Mouse (Mus musculus): Measurements from ENCODE around the gene Ndufs5. TPM values are rescaled to one million over a fixed set of nuclear protein-coding genes. Genes with fewer than 3 reads are reported as not detected.

Ndufs5 gene
- polyA plus RNA-seq, 1 experiment from 2014 or later, result 324 TPM

- 33% methylated on average over 11 of the region's 11 CpGs for WGBS
- ATAC-seq (ENCODE audit: insufficient number of reproducible peaks, insufficient read depth, low FRiP score, low TSS enrichment, low read depth), result no peak
- no peaks in the 10 kb centered on the region for H3K27me3 ChIP-seq
Observed at GRCm38 (mm10) chr4:123665681-123666278, 52.2 kb downstream of the Ndufs5 start.

GRCm38 (mm10) chr4:123664951-123665661, 52.9 kb downstream of the Ndufs5 start:
- no peaks in the 10 kb centered on the region for H3K36me3 ChIP-seq
- peak overlapping the region; percentile 82 for H3K4me2 ChIP-seq
- peak overlapping the region; percentile 97 for H3K9ac ChIP-seq
- no peak; the same call in 1 of the 2 replicates for ATAC-seq (ENCODE audit: insufficient number of reproducible peaks, insufficient read depth, low FRiP score, low TSS enrichment, low read depth)
- H3K4me1 ChIP-seq, result peaks cover 44% of the 10 kb centered on the region
- no peaks in the 10 kb centered on the region for H3K27me3 ChIP-seq
- H3K4me3 ChIP-seq, result peak overlapping the region; percentile 89
- under 1% methylated on average over 58 of the region's 58 CpGs for WGBS
- H3K27ac ChIP-seq, result peak overlapping the region; percentile 99
- H3K9me3 ChIP-seq, result no peaks in the 10 kb centered on the region

More at GRCm38 (mm10) chr4:123665681-123666278, 52.2 kb downstream of the Ndufs5 start:
- Histone ChIP-seq H3K27ac (peak overlapping the region; percentile 99), H3K4me2 (peak overlapping the region; percentile 82), H3K4me3 (peak overlapping the region; percentile 89), H3K9ac (peak overlapping the region; percentile 97), H3K4me1 (peaks cover 47% of the 10 kb centered on the region), H3K36me3 (peaks cover 1% of the 10 kb centered on the region; the same call in 1 of the 2 replicates), H3K9me3 (no peaks in the 10 kb centered on the region)

DNA sequence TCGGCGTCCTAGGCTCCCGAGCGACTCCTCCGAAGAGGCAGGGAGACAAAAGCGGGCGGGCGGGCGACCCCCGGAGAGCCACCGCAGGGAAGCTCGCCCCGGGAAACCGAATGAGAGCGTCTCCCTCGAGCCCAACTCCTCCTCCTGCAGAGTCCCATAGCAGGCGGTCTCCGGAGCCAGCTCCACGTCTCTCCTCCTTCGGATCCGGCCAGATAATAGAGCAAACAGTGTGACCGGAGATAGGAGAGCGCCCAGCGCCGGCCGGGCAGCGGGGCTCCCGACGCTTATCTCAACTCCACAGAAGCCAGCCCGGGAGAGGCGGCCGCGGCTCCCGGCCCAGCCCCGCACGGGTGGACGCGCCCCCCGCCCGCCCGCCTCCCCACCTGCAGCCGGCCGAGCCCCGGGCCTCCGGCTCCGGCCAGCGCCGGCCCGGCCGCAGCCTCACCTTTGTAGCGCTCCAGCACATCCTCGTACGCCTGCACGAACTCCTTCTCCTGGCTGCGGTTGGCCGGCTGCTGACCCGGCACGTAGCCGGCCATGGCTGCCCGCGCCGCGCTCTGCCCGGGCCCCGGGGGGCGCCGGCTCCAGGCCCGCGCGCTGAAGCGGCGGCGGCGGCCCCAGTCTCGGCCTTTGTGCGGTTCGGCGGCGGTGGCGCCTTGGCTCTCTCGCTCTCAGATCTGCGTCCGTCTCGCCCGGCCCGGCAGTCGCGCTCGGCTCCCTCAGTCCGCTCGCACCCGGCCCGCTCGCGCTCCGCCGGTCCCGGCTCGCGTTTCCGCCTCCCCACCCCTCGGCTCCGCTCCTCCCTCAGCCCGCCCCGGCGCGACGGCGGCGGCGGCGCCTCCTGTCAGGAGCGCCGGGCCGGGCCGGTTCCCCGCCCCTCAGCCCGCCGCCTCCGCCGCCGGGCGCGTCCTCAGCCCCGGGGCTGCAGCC, 53.7 kb downstream of the Ndufs5 start:
- WGBS, result under 1% methylated on average over 87 of the region's 125 CpGs
- no peaks in the 10 kb centered on the region for H3K27me3 ChIP-seq
- peak overlapping the region; percentile 99 for H3K27ac ChIP-seq
- no peaks in the 10 kb centered on the region for H3K36me3 ChIP-seq
- H3K9me3 ChIP-seq, result no peaks in the 10 kb centered on the region
- peaks cover 44% of the 10 kb centered on the region for H3K4me1 ChIP-seq
- peak; percentile 76 for ATAC-seq (ENCODE audit: insufficient number of reproducible peaks, insufficient read depth, low FRiP score, low TSS enrichment, low read depth)
- H3K4me3 ChIP-seq, result peak overlapping the region; percentile 89
- peak overlapping the region; percentile 82 for H3K4me2 ChIP-seq
- H3K9ac ChIP-seq, result peak overlapping the region; percentile 97

- H3K27me3 ChIP-seq, result no peaks in the 10 kb centered on the region
- 1% methylated on average over 12 of the region's 12 CpGs for WGBS
- no peaks in the 10 kb centered on the region for H3K36me3 ChIP-seq
- H3K4me2 ChIP-seq, result peak overlapping the region; percentile 82
- H3K9me3 ChIP-seq, result no peaks in the 10 kb centered on the region
- H3K9ac ChIP-seq, result peak overlapping the region; percentile 97
- H3K27ac ChIP-seq, result peak overlapping the region; percentile 99
- peak overlapping the region; percentile 89 for H3K4me3 ChIP-seq
- H3K4me1 ChIP-seq, result peaks cover 44% of the 10 kb centered on the region
- ATAC-seq (ENCODE audit: insufficient number of reproducible peaks, insufficient read depth, low FRiP score, low TSS enrichment, low read depth), result no peak
Observed at GRCm38 (mm10) chr4:123663688-123663965, 54.4 kb downstream of the Ndufs5 start.

DNA sequence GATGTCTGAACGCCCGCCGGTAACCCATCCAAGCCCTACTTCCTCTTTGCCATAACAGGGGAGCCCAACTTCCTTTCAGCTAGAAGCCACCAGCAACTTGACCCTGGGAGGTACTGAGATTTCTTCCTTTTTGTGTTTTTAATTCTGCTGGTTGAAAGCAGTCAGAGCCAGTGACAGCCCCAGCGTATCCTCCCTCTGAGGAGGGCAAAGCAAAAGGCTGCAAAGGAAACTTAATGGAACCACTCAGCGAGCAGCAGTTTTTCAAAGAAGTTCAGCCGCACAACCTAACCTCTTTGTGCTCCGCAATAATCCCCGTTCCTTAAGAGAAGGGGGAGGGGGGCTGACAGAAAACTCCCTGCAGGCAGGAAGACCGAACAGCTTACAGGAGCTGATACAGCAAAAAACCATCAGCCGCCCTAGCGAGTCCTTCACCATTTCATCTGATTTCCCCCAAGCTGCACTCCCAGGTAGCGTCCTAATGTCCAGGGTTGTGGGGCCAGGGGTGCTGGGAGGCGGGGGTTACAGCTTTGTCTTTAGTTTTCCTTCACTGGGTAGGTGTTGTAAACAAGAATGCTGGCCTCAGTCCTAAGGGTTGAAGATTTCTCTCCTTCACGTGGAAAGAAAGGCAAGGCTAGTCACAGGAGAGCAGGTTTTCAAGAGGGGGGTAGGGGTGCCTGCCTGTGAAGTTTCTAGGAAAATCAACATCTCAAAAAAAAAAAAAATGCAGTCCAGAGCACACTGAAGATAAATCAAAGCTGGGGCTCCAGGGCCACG, 54.9 kb downstream of the Ndufs5 start:
- no peak for ATAC-seq (ENCODE audit: insufficient number of reproducible peaks, insufficient read depth, low FRiP score, low TSS enrichment, low read depth)
- Histone ChIP-seq H3K9ac (peak overlapping the region; percentile 97), H3K4me1 (peaks cover 44% of the 10 kb centered on the region), H3K36me3 (no peaks in the 10 kb centered on the region), H3K4me3 (peak overlapping the region; percentile 89), H3K27me3 (no peaks in the 10 kb centered on the region), H3K4me2 (peak overlapping the region; percentile 82), H3K27ac (peak overlapping the region; percentile 99), H3K9me3 (no peaks in the 10 kb centered on the region)
- WGBS, result 2% methylated on average over 15 of the region's 15 CpGs

Other genes with a start within 250 kb of the Ndufs5 start
- 46.3 and 47.0 TPM in 2 replicates for gene Macf1, start 33.8 kb downstream of the Ndufs5 start, polyA plus RNA-seq (2015; fragmentation: Nextera tagmentation; extraction: Ambion mirVana)
- gene Akirin1, start 32.1 kb upstream of the Ndufs5 start, polyA plus RNA-seq (2015; fragmentation: Nextera tagmentation; extraction: Ambion mirVana), result 53.4 and 54.0 TPM in 2 replicates
- 3.1 and 3.7 TPM in 2 replicates for gene Rhbdl2, start 69.7 kb upstream of the Ndufs5 start, polyA plus RNA-seq (2015; fragmentation: Nextera tagmentation; extraction: Ambion mirVana)
- gene 4933427I04Rik, start 141.5 kb upstream of the Ndufs5 start, polyA plus RNA-seq (2015; fragmentation: Nextera tagmentation; extraction: Ambion mirVana), result 0.13 TPM in 1 of 2 replicates, not detected in the other
- 65.9 and 68.9 TPM in 2 replicates for gene Mycbp, start 186.6 kb upstream of the Ndufs5 start, polyA plus RNA-seq (2015; fragmentation: Nextera tagmentation; extraction: Ambion mirVana)
- 58.3 and 60.0 TPM in 2 replicates for gene Rragc, start 199.2 kb upstream of the Ndufs5 start, polyA plus RNA-seq (2015; fragmentation: Nextera tagmentation; extraction: Ambion mirVana)
- not detected in 2 replicates for gene 4930535I16Rik, start 199.8 kb upstream of the Ndufs5 start, polyA plus RNA-seq (2015; fragmentation: Nextera tagmentation; extraction: Ambion mirVana)